Mouse (Mus musculus): Measurements from ENCODE around the gene Ugt2b38. TPM values are rescaled to one million over a fixed set of nuclear protein-coding genes. Genes with fewer than 3 reads are reported as not detected.
"Not testable (repeated sequence)": the region's sequence is repeated elsewhere in the genome, so short reads cannot be mapped to it uniquely, and the experiment has no call there.

Gene Ugt2b38
- not detected in 2 replicates for polyA plus RNA-seq (2015; fragmentation: Nextera tagmentation; extraction: Ambion mirVana)

- not testable (repeated sequence) for DNase-seq (ENCODE audit: low spot score)
These were observed at the start of gene Ugt2b38 for GRCm38 (mm10) chr5:87424041-87424440. TSS of gene Ugt2b38 (minus strand) at chr5:87424203.

- no peak for DNase-seq (ENCODE audit: low spot score)
These were observed 34.8 kb upstream of the Ugt2b38 start for GRCm38 (mm10) chr5:87458810-87459209.

- DNase-seq (ENCODE audit: low spot score) = no peak
These were observed 33.7 kb upstream of the Ugt2b38 start for GRCm38 (mm10) chr5:87457701-87458100.

GRCm38 (mm10) chr5:87456216-87456850 lies 32.3 kb upstream of the Ugt2b38 start:
- no peak for DNase-seq (ENCODE audit: low spot score)

- no peak for DNase-seq (ENCODE audit: low spot score)
These were observed 31.5 kb upstream of the Ugt2b38 start for GRCm38 (mm10) chr5:87455519-87455918.

GRCm38 (mm10) chr5:87452514-87452913 lies 28.5 kb upstream of the Ugt2b38 start:
- DNase-seq (ENCODE audit: low spot score) = not testable (repeated sequence)

- no peak for DNase-seq (ENCODE audit: low spot score)
These were observed 12.3 kb upstream of the Ugt2b38 start for GRCm38 (mm10) chr5:87436264-87436663.

GRCm38 (mm10) chr5:87425676-87426075 lies 1.7 kb upstream of the Ugt2b38 start:
- no peak for DNase-seq (ENCODE audit: low spot score)

GRCm38 (mm10) chr5:87396968-87397367 lies 27.0 kb downstream of the Ugt2b38 start:
- DNase-seq (ENCODE audit: low spot score) = no peak

GRCm38 (mm10) chr5:87390818-87391217 lies 33.2 kb downstream of the Ugt2b38 start:
- DNase-seq (ENCODE audit: low spot score) = no peak

- no peak for DNase-seq (ENCODE audit: low spot score)
These were observed 43.8 kb downstream of the Ugt2b38 start for GRCm38 (mm10) chr5:87380234-87380633.

- no peak for DNase-seq (ENCODE audit: low spot score)
These were observed 44.2 kb downstream of the Ugt2b38 start for GRCm38 (mm10) chr5:87379825-87380224.

GRCm38 (mm10) chr5:87375874-87376383 lies 48.1 kb downstream of the Ugt2b38 start:
- no peak for DNase-seq (ENCODE audit: low spot score)

- DNase-seq (ENCODE audit: low spot score) = no peak
These were observed 50.5 kb downstream of the Ugt2b38 start for GRCm38 (mm10) chr5:87373502-87373863.

- not testable (repeated sequence) for DNase-seq (ENCODE audit: low spot score)
These were observed 51.1 kb downstream of the Ugt2b38 start for GRCm38 (mm10) chr5:87372788-87373501.

Other genes with a start within 250 kb of the Ugt2b38 start
- gene Ugt2b37, start 169.4 kb downstream of the Ugt2b38 start, polyA plus RNA-seq (2015; fragmentation: Nextera tagmentation; extraction: Ambion mirVana) = not detected in 2 replicates
- gene Ugt2a3, start 87.0 kb downstream of the Ugt2b38 start, polyA plus RNA-seq (2015; fragmentation: Nextera tagmentation; extraction: Ambion mirVana) = not detected in 2 replicates
- gene Ugt2a2, start 58.1 kb upstream of the Ugt2b38 start, polyA plus RNA-seq (2015; fragmentation: Nextera tagmentation; extraction: Ambion mirVana) = not detected in 2 replicates
- gene Gm43638, start 62.6 kb upstream of the Ugt2b38 start, polyA plus RNA-seq (2015; fragmentation: Nextera tagmentation; extraction: Ambion mirVana) = not detected in 2 replicates
- not detected in 2 replicates for gene Ugt2a1, start 66.7 kb upstream of the Ugt2b38 start, polyA plus RNA-seq (2015; fragmentation: Nextera tagmentation; extraction: Ambion mirVana)
- gene Sult1b1, start 114.0 kb upstream of the Ugt2b38 start, polyA plus RNA-seq (2015; fragmentation: Nextera tagmentation; extraction: Ambion mirVana) = 0.17 TPM in 1 of 2 replicates, not detected in the other
- gene Sult1d1, start 144.8 kb upstream of the Ugt2b38 start, polyA plus RNA-seq (2015; fragmentation: Nextera tagmentation; extraction: Ambion mirVana) = 0.15 TPM in 1 of 2 replicates, not detected in the other
- 0.25 and 0.36 TPM in 2 replicates for gene Sult1e1, start 167.4 kb upstream of the Ugt2b38 start, polyA plus RNA-seq (2015; fragmentation: Nextera tagmentation; extraction: Ambion mirVana)
- gene Csn1s1, start 242.0 kb upstream of the Ugt2b38 start, polyA plus RNA-seq (2015; fragmentation: Nextera tagmentation; extraction: Ambion mirVana) = 0.13 and 0.14 TPM in 2 replicates

Measured in thymus, postnatal 0 days (tissue).